Mouse (Mus musculus) hematopoietic multipotent progenitor cell, adult 10-12 weeks (in vitro differentiated cells): ENCODE results near the gene Col6a6. TPM values are rescaled to one million over a fixed set of nuclear protein-coding genes. Genes with fewer than 3 reads are reported as not detected.

ENCODE experiments used
- polyA plus RNA-seq: library from polyadenylated mRNA; stranded (reverse); fragments of >175 nt; gene quantifications from 2 replicates; pipeline ENCODE4 v1.2.3, GENCODE M21; 2012; ENCODE audit warnings: low replicate concordance

The Col6a6 gene
- polyA plus RNA-seq: 0.01 and 0.03 TPM in 2 replicates

DNA sequence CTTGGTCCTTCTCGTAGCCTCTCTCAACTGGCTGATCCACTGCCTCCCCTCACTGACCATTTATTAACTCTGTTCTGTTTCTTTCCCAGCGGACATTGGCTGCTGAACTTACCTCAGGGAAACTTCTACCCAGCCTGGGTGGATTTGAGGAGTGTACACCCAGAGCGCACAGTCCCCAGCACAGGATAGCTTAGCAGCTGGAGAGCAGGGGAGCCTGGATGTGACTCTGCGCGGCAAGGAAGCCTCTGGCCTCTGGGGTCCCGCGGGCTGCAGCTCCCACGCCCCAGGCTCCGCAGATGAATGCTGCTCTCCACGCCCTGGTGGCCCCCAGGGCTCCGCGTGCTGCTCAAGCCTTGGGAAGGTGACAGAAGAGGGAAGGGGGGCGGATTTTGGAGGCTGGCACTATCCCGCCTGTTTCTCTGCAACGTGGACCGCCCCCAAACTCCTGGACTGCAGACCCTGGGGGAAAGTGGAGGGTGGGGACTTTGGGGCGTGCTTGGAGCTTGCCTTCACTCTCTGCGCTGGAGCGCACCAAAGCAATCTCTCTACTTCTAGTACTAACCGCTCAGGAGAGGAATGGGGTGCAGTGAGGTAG lies at the start of gene Col6a6:
Col6a6 (minus strand) TSS at position 370 of the 595 bp plus-strand sequence.

DNA sequence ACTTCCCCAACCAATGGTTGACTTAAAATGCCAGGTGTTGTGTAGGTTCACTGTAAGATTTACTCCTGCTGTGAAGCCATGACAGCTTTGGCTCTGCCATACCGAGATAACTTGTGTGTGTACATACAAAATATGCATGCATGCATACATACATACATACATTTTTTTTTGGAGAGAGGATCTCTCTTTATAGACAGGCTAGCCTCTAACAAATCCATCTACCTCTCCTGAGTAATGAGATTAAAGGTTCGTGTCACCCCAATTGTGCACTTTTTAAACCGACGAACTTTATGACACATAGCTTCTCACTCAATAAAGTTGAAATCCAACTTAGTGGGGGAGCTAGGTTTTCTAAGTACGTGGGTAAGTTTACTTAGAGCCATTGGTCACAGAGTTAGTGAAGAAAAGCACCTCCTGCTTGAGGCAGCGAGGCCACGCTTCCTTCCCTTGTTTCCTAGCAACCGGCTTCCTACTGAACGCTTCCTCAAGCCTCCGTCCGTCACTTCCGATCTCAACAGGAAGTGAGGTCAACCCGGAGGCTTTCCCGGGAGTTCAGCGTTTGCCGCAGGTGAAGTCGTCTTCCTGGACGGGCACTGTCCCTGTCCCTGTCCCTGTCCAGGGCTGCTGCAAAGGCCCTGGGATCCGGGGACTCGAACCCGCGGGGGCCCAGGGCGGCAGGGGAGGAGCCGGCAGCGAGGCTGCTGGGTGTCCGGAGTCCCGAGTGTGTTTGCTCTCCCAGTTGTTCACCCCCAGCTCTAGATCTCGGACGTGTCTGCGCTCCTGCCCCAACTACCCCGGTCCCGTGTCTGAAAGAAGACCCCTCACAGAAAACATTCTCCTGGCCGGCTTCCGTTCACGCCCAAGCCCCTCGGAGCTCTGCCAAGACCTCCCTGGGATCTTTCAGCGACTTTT lies 185.2 kb downstream of the Col6a6 start, which contains the start of gene Pik3r4:
Pik3r4 (plus strand) TSS at position 519 of the 912 bp plus-strand sequence.

Other genes starting within 250 kb of the Col6a6 start
- 11.7 and 15.6 TPM in 2 replicates for gene Pik3r4, start 185.2 kb downstream of the Col6a6 start, polyA plus RNA-seq
- 0.01 and 0.02 TPM in 2 replicates for gene Col6a5, start 132.5 kb upstream of the Col6a6 start, polyA plus RNA-seq